Comparison of ENCODE assay signal across 16 mouse cellular contexts in the genomic region with DNA sequence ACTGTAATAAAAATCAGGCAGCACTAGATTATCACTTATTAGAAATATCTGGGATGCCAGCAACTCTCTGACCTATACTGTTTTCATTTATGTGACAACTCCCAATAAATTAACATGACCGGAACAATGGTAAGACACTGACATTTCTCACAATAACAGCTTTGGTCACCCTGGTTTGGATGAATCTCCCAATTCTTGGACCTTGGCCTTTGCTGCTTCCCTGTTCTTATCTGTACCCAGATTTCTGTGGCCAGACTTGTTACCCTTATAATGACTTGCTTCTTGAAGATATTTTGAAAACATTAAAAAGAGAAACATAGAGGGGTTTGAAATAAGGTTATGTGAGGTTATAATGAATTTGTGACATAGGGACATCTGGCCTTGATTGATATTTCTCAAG.
"Had no signal": no experiment of that assay in that cellular context is flagged by ENCODE, and none has a peak within 500 bp of the region (broad histone marks: within the 10 kb centered on the region; RNA-seq: fewer than 3 reads in every experiment).

No protein-coding gene starts in this region.

- DNase-seq: heart, postnatal 10 days; heart, postnatal 14 days; heart, postnatal 36 days; heart, postnatal 4 days; kidney, adult 11 months; kidney, adult 18-20 months; kidney, adult 2 months; kidney, adult 8-10 months; kidney, adult 9 months; kidney, postnatal 10 days; kidney, postnatal 14 days; kidney, postnatal 25 days; kidney, postnatal 36 days; kidney, postnatal 4 days; layer of hippocampus, adult 9-11 months; layer of hippocampus, postnatal 36 days had no signal
